Mouse (Mus musculus) kidney, embryonic 16.5 days (tissue): ENCODE measurements at regions not wholly inside any gene's neighbourhood (a gene's known extent, or its start where the extent isn't known, plus 50 kb on each side); places are given as distances from the start of the nearest gene placed in this dataset.

Source experiments
- ATAC-seq: fragments of 200-750 bp; cut with Nextera tagmentation; 2 replicates; pipeline ENCODE4 v1.8.0; 2017; ENCODE audit warnings: moderate TSS enrichment; ENCODE audit not compliant: low FRiP score, low TSS enrichment
- H3K27ac ChIP-seq: fragments of 300-500 bp; sonication (generic); 2 replicates; pipeline ENCODE4 v1.5.1; 2014; ENCODE audit warnings: low read length
- H3K27me3 ChIP-seq: fragments of 300-500 bp; sonication (generic); 2 replicates; pipeline ENCODE4 v1.6.1; 2014; ENCODE audit warnings: low read length, control low read depth, mixed read lengths; ENCODE audit not compliant: insufficient read depth
- H3K36me3 ChIP-seq: fragments of 300-500 bp; sonication (generic); 2 replicates; pipeline ENCODE4 v1.6.1; 2014; ENCODE audit warnings: low read length, control low read depth, mixed read lengths; ENCODE audit not compliant: insufficient read depth
- H3K4me1 ChIP-seq: fragments of 300-500 bp; sonication (generic); 2 replicates; pipeline ENCODE4 v1.6.1; 2014; ENCODE audit warnings: low read length, control low read depth, mixed read lengths; ENCODE audit not compliant: insufficient read depth
- H3K4me2 ChIP-seq: fragments of 300-500 bp; sonication (generic); replicated peaks from 2 replicates; pipeline ENCODE4 v1.6.1; 2014; ENCODE audit warnings: low read depth, low read length
- H3K4me3 ChIP-seq: fragments of 300-500 bp; sonication (generic); 2 replicates; pipeline ENCODE4 v1.5.1; 2014; ENCODE audit warnings: mild to moderate bottlenecking, low read length
- H3K9ac ChIP-seq: fragments of 300-500 bp; sonication (generic); replicated peaks from 2 replicates; pipeline ENCODE4 v1.6.1; 2014; ENCODE audit warnings: low read length
- H3K9me3 ChIP-seq: fragments of 300-500 bp; sonication (generic); 2 replicates; pipeline ENCODE4 v1.6.1; 2016; ENCODE audit warnings: low read length, control low read depth
- WGBS: fragments of 180-500 bp; shearing (Covaris S2); extraction: QIAGEN DNeasy Blood & Tissue Kit; methylation state at CpG from one replicate; pipeline ENCODE4 v1.1.7; 2014; 5-methylcytosine and 5-hydroxymethylcytosine counted together

GRCm38 (mm10) chr3:81279266-81279665 lies 243.1 kb downstream of the Pdgfc start:
- H3K9me3 ChIP-seq, result no peaks in the 10 kb centered on the region
- no peak for ATAC-seq
- 24% methylated on average over 2 of the region's 2 CpGs for WGBS
- H3K27ac ChIP-seq, result no peak overlapping the region
- H3K4me2 ChIP-seq, result no peak overlapping the region
- H3K9ac ChIP-seq, result no peak overlapping the region
- no peak overlapping the region for H3K4me3 ChIP-seq
- H3K36me3 ChIP-seq, result no peaks in the 10 kb centered on the region
- H3K4me1 ChIP-seq, result no peaks in the 10 kb centered on the region
- no peaks in the 10 kb centered on the region for H3K27me3 ChIP-seq

- 97% methylated on average over 2 of the region's 2 CpGs for WGBS
Observed at GRCm38 (mm10) chr3:81289762-81290161, 253.5 kb downstream of the Pdgfc start.

GRCm38 (mm10) chr3:81292404-81292803 lies 256.2 kb downstream of the Pdgfc start:
- Histone ChIP-seq H3K36me3 (no peaks in the 10 kb centered on the region), H3K4me1 (no peaks in the 10 kb centered on the region), H3K27ac (no peak overlapping the region), H3K4me3 (no peak overlapping the region), H3K27me3 (no peaks in the 10 kb centered on the region), H3K9ac (no peak overlapping the region), H3K4me2 (no peak overlapping the region), H3K9me3 (no peaks in the 10 kb centered on the region)
- no peak; the same call in 1 of the 2 replicates for ATAC-seq
- WGBS, result 10% methylated on average over 2 of the region's 2 CpGs

More at GRCm38 (mm10) chr3:81289762-81290161, 253.5 kb downstream of the Pdgfc start:
- H3K4me1 ChIP-seq, result no peaks in the 10 kb centered on the region
- no peaks in the 10 kb centered on the region for H3K27me3 ChIP-seq
- no peaks in the 10 kb centered on the region for H3K9me3 ChIP-seq
- H3K4me3 ChIP-seq, result no peak overlapping the region
- H3K27ac ChIP-seq, result no peak overlapping the region
- no peak for ATAC-seq
- H3K4me2 ChIP-seq, result no peak overlapping the region
- no peak overlapping the region for H3K9ac ChIP-seq
- H3K36me3 ChIP-seq, result no peaks in the 10 kb centered on the region

GRCm38 (mm10) chr3:81293186-81293819 lies 257.1 kb downstream of the Pdgfc start:
- Histone ChIP-seq H3K27ac (no peak overlapping the region), H3K9me3 (no peaks in the 10 kb centered on the region), H3K4me2 (no peak overlapping the region), H3K27me3 (no peaks in the 10 kb centered on the region), H3K4me3 (no peak overlapping the region), H3K36me3 (no peaks in the 10 kb centered on the region), H3K9ac (no peak overlapping the region), H3K4me1 (no peaks in the 10 kb centered on the region)
- 11% methylated on average over 3 of the region's 3 CpGs for WGBS
- ATAC-seq, result peak; percentile 97

GRCm38 (mm10) chr3:81304017-81304791 lies 268.0 kb downstream of the Pdgfc start:
- 86% methylated on average over 5 of the region's 5 CpGs for WGBS
- no peaks in the 10 kb centered on the region for H3K4me1 ChIP-seq
- no peaks in the 10 kb centered on the region for H3K27me3 ChIP-seq
- H3K4me3 ChIP-seq, result no peak overlapping the region
- H3K9me3 ChIP-seq, result no peaks in the 10 kb centered on the region
- no peak overlapping the region for H3K4me2 ChIP-seq
- no peaks in the 10 kb centered on the region for H3K36me3 ChIP-seq
- H3K27ac ChIP-seq, result no peak overlapping the region
- H3K9ac ChIP-seq, result no peak overlapping the region
- no peak for ATAC-seq

- Histone ChIP-seq H3K9me3 (no peaks in the 10 kb centered on the region), H3K4me2 (no peak overlapping the region), H3K4me3 (no peak overlapping the region), H3K9ac (no peak overlapping the region), H3K27me3 (no peaks in the 10 kb centered on the region), H3K36me3 (no peaks in the 10 kb centered on the region), H3K4me1 (no peaks in the 10 kb centered on the region), H3K27ac (no peak overlapping the region)
- no peak for ATAC-seq
- WGBS, result 78% methylated on average over 10 of the region's 10 CpGs
Observed at GRCm38 (mm10) chr3:81305412-81306165, 269.4 kb downstream of the Pdgfc start.

- Histone ChIP-seq H3K4me1 (no peaks in the 10 kb centered on the region), H3K9me3 (no peaks in the 10 kb centered on the region; the same call in 1 of the 2 replicates), H3K27ac (no peak overlapping the region), H3K4me2 (no peak overlapping the region), H3K27me3 (no peaks in the 10 kb centered on the region), H3K36me3 (no peaks in the 10 kb centered on the region), H3K4me3 (no peak overlapping the region), H3K9ac (no peak overlapping the region)
- 75% methylated on average over 3 of the region's 3 CpGs for WGBS
- no peak for ATAC-seq
Observed at GRCm38 (mm10) chr3:81326866-81327265, 290.6 kb downstream of the Pdgfc start.

GRCm38 (mm10) chr3:81351739-81352138 lies 315.5 kb downstream of the Pdgfc start:
- no peaks in the 10 kb centered on the region for H3K9me3 ChIP-seq
- no peak for ATAC-seq
- 93% methylated on average over 15 of the region's 15 CpGs for WGBS
- no peak overlapping the region for H3K4me2 ChIP-seq
- no peak overlapping the region for H3K27ac ChIP-seq
- no peaks in the 10 kb centered on the region for H3K27me3 ChIP-seq
- H3K36me3 ChIP-seq, result no peaks in the 10 kb centered on the region
- no peak overlapping the region for H3K4me3 ChIP-seq
- H3K9ac ChIP-seq, result no peak overlapping the region
- H3K4me1 ChIP-seq, result no peaks in the 10 kb centered on the region

- Histone ChIP-seq H3K4me3 (no peak overlapping the region), H3K9ac (no peak overlapping the region), H3K4me1 (peaks cover 7% of the 10 kb centered on the region; the same call in 1 of the 2 replicates), H3K36me3 (no peaks in the 10 kb centered on the region), H3K27me3 (no peaks in the 10 kb centered on the region), H3K27ac (no peak overlapping the region), H3K9me3 (no peaks in the 10 kb centered on the region), H3K4me2 (no peak overlapping the region)
- ATAC-seq, result no peak
- WGBS, result 73% methylated on average over 2 of the region's 2 CpGs
Observed at GRCm38 (mm10) chr3:81367918-81368317, 331.7 kb downstream of the Pdgfc start.
